Mouse (Mus musculus) CH12.LX (cell line): ENCODE data around the gene Ier2. TPM values are rescaled to one million over a fixed set of nuclear protein-coding genes. Genes with fewer than 3 reads are reported as not detected.

Source experiments
- DNase-seq: peaks from one replicate; pipeline ENCODE4 v3.0.0-alpha.2; 2013; ENCODE audit errors: extremely low read depth
- H3K27ac ChIP-seq: 2 replicates; pipeline ENCODE4 v1.5.1; 2012; ENCODE audit warnings: low read depth, mild to moderate bottlenecking, control low read depth, moderate library complexity; ENCODE audit not compliant: insufficient read depth
- H3K27me3 ChIP-seq: replicated peaks from 2 replicates; pipeline ENCODE3; 2012; ENCODE audit warnings: inconsistent platforms
- H3K36me3 ChIP-seq, 2 experiments: replicated peaks in 1 of 2; 2 replicates each; pipeline versions ENCODE3 to v1.6.1; 2012; ENCODE audit warnings: inconsistent platforms in 1 of 2, low read length in 1 of 2, mild to moderate bottlenecking in 1 of 2, mixed read lengths in 1 of 2, moderate library complexity in 1 of 2; ENCODE audit not compliant: control insufficient read depth in 1 of 2, insufficient read depth in 1 of 2
- H3K4me1 ChIP-seq, 2 experiments: 2 replicates each; pipeline ENCODE4 v1.6.1; 2012; ENCODE audit warnings: inconsistent platforms in 1 of 2, moderate library complexity in 1 of 2; ENCODE audit not compliant: insufficient read depth in 2 of 2, control insufficient read depth in 1 of 2
- H3K4me2 ChIP-seq: 2 replicates; pipeline ENCODE4 v1.6.1; 2012; ENCODE audit warnings: low read depth, mild to moderate bottlenecking, control low read depth; ENCODE audit not compliant: poor library complexity, insufficient read depth, severe bottlenecking
- H3K4me3 ChIP-seq, 3 experiments: fragments of 150-350 bp in 1 of 3; sonication (generic) in 1 of 3; replicated peaks in 1 of 3; 2 replicates each; pipeline versions ENCODE3 to v1.5.1; 2011 to 2012; ENCODE audit warnings: low read depth in 2 of 3, low read length in 2 of 3, mild to moderate bottlenecking in 2 of 3, moderate library complexity in 2 of 3, control low read depth in 1 of 3, improper control_type of control experiment in 1 of 3, inconsistent platforms in 1 of 3, mixed read lengths in 1 of 3; ENCODE audit not compliant: poor library complexity in 1 of 3
- H3K79me2 ChIP-seq: replicated peaks from 2 replicates; pipeline ENCODE4 v1.6.1; 2012; ENCODE audit warnings: mild to moderate bottlenecking, moderate library complexity; ENCODE audit not compliant: control insufficient read depth, poor library complexity, insufficient read depth, severe bottlenecking; ENCODE audit errors: extremely low read depth
- H3K9ac ChIP-seq: 2 replicates; pipeline ENCODE4 v1.6.1; 2012; ENCODE audit warnings: low read depth, mild to moderate bottlenecking, control low read depth, moderate library complexity; ENCODE audit not compliant: insufficient read depth
- H3K9me3 ChIP-seq: replicated peaks from 2 replicates; pipeline ENCODE3; 2012; ENCODE audit warnings: low read length, inconsistent platforms, mixed read lengths
- BHLHE40 ChIP-seq: IDR thresholded peaks from 2 replicates; pipeline ENCODE4 v1.6.1; 2011; ENCODE audit warnings: mild to moderate bottlenecking, low read depth, low read length, improper control_type of control experiment
- CHD1 ChIP-seq: IDR thresholded peaks from 2 replicates; pipeline ENCODE4 v1.6.1; 2012; ENCODE audit warnings: low read depth, low read length, improper control_type of control experiment, inconsistent platforms
- CHD2 ChIP-seq: IDR thresholded peaks from 2 replicates; pipeline ENCODE4 v1.6.1; 2011; ENCODE audit warnings: low read length, improper control_type of control experiment
- CTCF ChIP-seq, 2 experiments: IDR thresholded peaks in 1 of 2; conservative IDR thresholded peaks in 1 of 2; 2 replicates each; pipeline ENCODE4 v1.5.1; 2011 to 2012; ENCODE audit warnings: low read depth in 2 of 2, low read length in 2 of 2, improper control_type of control experiment in 1 of 2, inconsistent platforms in 1 of 2, mild to moderate bottlenecking in 1 of 2, moderate library complexity in 1 of 2
- E2F4 ChIP-seq: IDR thresholded peaks from 2 replicates; pipeline ENCODE4 v1.6.1; 2011; ENCODE audit warnings: low read depth, low read length, improper control_type of control experiment; ENCODE audit not compliant: insufficient replicate concordance
- ELF1 ChIP-seq: IDR thresholded peaks from 2 replicates; pipeline ENCODE4 v1.6.1; 2014; ENCODE audit warnings: low read depth, mild to moderate bottlenecking, inconsistent platforms, low read length, improper control_type of control experiment
- EP300 ChIP-seq: IDR thresholded peaks from 2 replicates; pipeline ENCODE4 v1.6.1; 2011; ENCODE audit warnings: low read length, improper control_type of control experiment
- ETS1 ChIP-seq: conservative IDR thresholded peaks from 2 replicates; pipeline ENCODE4 v1.6.1; 2012; ENCODE audit warnings: low read depth, mild to moderate bottlenecking, inconsistent platforms, low read length, improper control_type of control experiment, moderate library complexity
- GABPA ChIP-seq: IDR thresholded peaks from 2 replicates; pipeline ENCODE4 v1.6.1; 2012; ENCODE audit warnings: low read depth, low read length, improper control_type of control experiment, inconsistent platforms; ENCODE audit not compliant: insufficient replicate concordance
- HCFC1 ChIP-seq: IDR thresholded peaks from 2 replicates; pipeline ENCODE4 v1.6.1; 2012; ENCODE audit warnings: low read depth, mild to moderate bottlenecking, inconsistent platforms, low read length, improper control_type of control experiment
- IRF4 ChIP-seq: IDR thresholded peaks from 2 replicates; pipeline ENCODE4 v1.6.1; 2014; ENCODE audit warnings: low read depth, mild to moderate bottlenecking, inconsistent platforms, low read length, improper control_type of control experiment
- JUN ChIP-seq: IDR thresholded peaks from 2 replicates; pipeline ENCODE4 v1.6.1; 2011; ENCODE audit warnings: low read depth, mild to moderate bottlenecking, low read length, improper control_type of control experiment, moderate library complexity; ENCODE audit not compliant: insufficient read depth
- JUND ChIP-seq: conservative IDR thresholded peaks from 2 replicates; pipeline ENCODE4 v1.6.1; 2011; ENCODE audit warnings: low read depth, low read length, improper control_type of control experiment
- KAT2A ChIP-seq: IDR thresholded peaks from 2 replicates; pipeline ENCODE4 v1.6.1; 2012; ENCODE audit warnings: low read length, improper control_type of control experiment, inconsistent platforms; ENCODE audit not compliant: insufficient replicate concordance
- MAFK ChIP-seq: IDR thresholded peaks from 2 replicates; pipeline ENCODE4 v1.6.1; 2011; ENCODE audit warnings: low read length, improper control_type of control experiment; ENCODE audit not compliant: insufficient replicate concordance
- MAX ChIP-seq: IDR thresholded peaks from 2 replicates; pipeline ENCODE4 v1.6.1; 2011; ENCODE audit warnings: low read length, improper control_type of control experiment
- MAZ ChIP-seq: IDR thresholded peaks from 2 replicates; pipeline ENCODE4 v1.6.1; 2012; ENCODE audit warnings: low read depth, mild to moderate bottlenecking, inconsistent platforms, low read length, improper control_type of control experiment, moderate library complexity
- MEF2A ChIP-seq: IDR thresholded peaks from 2 replicates; pipeline ENCODE4 v1.6.1; 2014; ENCODE audit warnings: low read depth, mild to moderate bottlenecking, inconsistent platforms, low read length, improper control_type of control experiment, borderline replicate concordance
- MXI1 ChIP-seq: IDR thresholded peaks from 2 replicates; pipeline ENCODE4 v1.6.1; 2011; ENCODE audit warnings: mild to moderate bottlenecking, low read depth, low read length, improper control_type of control experiment
- MYC ChIP-seq: IDR thresholded peaks from 2 replicates; pipeline ENCODE4 v1.6.1; 2011; ENCODE audit warnings: low read depth, mild to moderate bottlenecking, improper control_type of control experiment, low read length
- NELFE ChIP-seq: IDR thresholded peaks from 2 replicates; pipeline ENCODE4 v1.6.1; 2011; ENCODE audit warnings: low read depth, low read length, improper control_type of control experiment
- NRF1 ChIP-seq: IDR thresholded peaks from 2 replicates; pipeline ENCODE4 v1.6.1; 2014; ENCODE audit warnings: low read depth, mild to moderate bottlenecking, inconsistent platforms, low read length, improper control_type of control experiment, moderate library complexity
- PAX5 ChIP-seq: IDR thresholded peaks from 2 replicates; pipeline ENCODE4 v1.6.1; 2012; ENCODE audit warnings: low read length, inconsistent platforms, mixed read lengths
- POLR2A ChIP-seq: IDR thresholded peaks from 2 replicates; pipeline ENCODE4 v1.6.1; 2011; ENCODE audit warnings: low read depth, mild to moderate bottlenecking, improper control_type of control experiment, low read length
- POLR2AphosphoS2 ChIP-seq: IDR thresholded peaks from 2 replicates; pipeline ENCODE4 v1.6.1; 2011; ENCODE audit warnings: low read depth, low read length, improper control_type of control experiment
- RAD21 ChIP-seq: IDR thresholded peaks from 2 replicates; pipeline ENCODE4 v1.6.1; 2011; ENCODE audit warnings: low read depth, mild to moderate bottlenecking, low read length, improper control_type of control experiment, moderate library complexity
- RCOR1 ChIP-seq: conservative IDR thresholded peaks from 2 replicates; pipeline ENCODE4 v1.6.1; 2012; ENCODE audit warnings: low read depth, mild to moderate bottlenecking, inconsistent platforms, low read length, improper control_type of control experiment
- SIN3A ChIP-seq: IDR thresholded peaks from 2 replicates; pipeline ENCODE4 v1.6.1; 2012; ENCODE audit warnings: low read length, improper control_type of control experiment, inconsistent platforms
- SMC3 ChIP-seq: IDR thresholded peaks from 2 replicates; pipeline ENCODE4 v1.6.1; 2011; ENCODE audit warnings: low read depth, low read length, improper control_type of control experiment
- TBP ChIP-seq: conservative IDR thresholded peaks from 2 replicates; pipeline ENCODE4 v1.6.1; 2011; ENCODE audit warnings: low read depth, low read length, improper control_type of control experiment
- TCF12 ChIP-seq: IDR thresholded peaks from 2 replicates; pipeline ENCODE4 v1.6.1; 2014; ENCODE audit warnings: low read depth, mild to moderate bottlenecking, inconsistent platforms, low read length, improper control_type of control experiment
- UBTF ChIP-seq: IDR thresholded peaks from 2 replicates; pipeline ENCODE4 v1.6.1; 2012; ENCODE audit warnings: low read depth, mild to moderate bottlenecking, inconsistent platforms, low read length, improper control_type of control experiment, moderate library complexity
- USF1 ChIP-seq: IDR thresholded peaks from 2 replicates; pipeline ENCODE4 v1.6.1; 2014; ENCODE audit warnings: low read depth, mild to moderate bottlenecking, inconsistent platforms, low read length, improper control_type of control experiment
- USF2 ChIP-seq: conservative IDR thresholded peaks from 2 replicates; pipeline ENCODE4 v1.6.1; 2011; ENCODE audit warnings: low read depth, low read length, improper control_type of control experiment
- ZC3H11A ChIP-seq: IDR thresholded peaks from 2 replicates; pipeline ENCODE4 v1.6.1; 2012; ENCODE audit warnings: low read depth, mild to moderate bottlenecking, inconsistent platforms, low read length, improper control_type of control experiment
- ZKSCAN1 ChIP-seq: IDR thresholded peaks from 2 replicates; pipeline ENCODE4 v1.6.1; 2012; ENCODE audit warnings: low read depth, inconsistent platforms, low read length, improper control_type of control experiment, borderline replicate concordance
- ZMIZ1 ChIP-seq: IDR thresholded peaks from 2 replicates; pipeline ENCODE4 v1.6.1; 2012; ENCODE audit warnings: low read depth, mild to moderate bottlenecking, inconsistent platforms, low read length, improper control_type of control experiment
- ZNF384 ChIP-seq: IDR thresholded peaks from 2 replicates; pipeline ENCODE4 v1.6.1; 2012; ENCODE audit warnings: low read depth, low read length, improper control_type of control experiment, inconsistent platforms
- dilution Hi-C: fragments of 300-500 bp; cut with MboI; formaldehyde crosslinking; loops from 2 replicates; pipeline ENCODE4 v1.14.3; 2020; ENCODE audit warnings: low sequenced_read_pairs; ENCODE audit not compliant: extremely low pct_unique_long_range_greater_than_20kb, extremely low pct_ligation_motif_present
- in situ Hi-C: fragments of 300-500 bp; cut with MboI; formaldehyde crosslinking; loops from 3 replicates; pipeline ENCODE4 v1.14.3; 2019; ENCODE audit warnings: low sequenced_read_pairs, low pct_ligation_motif_present, low pct_unique_long_range_greater_than_20kb, mixed read lengths
- polyA plus RNA-seq: library from polyadenylated mRNA; unstranded; fragments of >175 nt; gene quantifications from 2 replicates; pipeline ENCODE4 v1.2.1, GENCODE M21; 2012; ENCODE audit warnings: low read depth; ENCODE audit not compliant: insufficient read length
- total RNA-seq, 2 experiments: library from RNA; depleted of rRNA; stranded (reverse); fragments of 300-350 nt in 1 of 2; fragments of >200 nt in 1 of 2; gene quantifications; 2 replicates each; pipeline ENCODE4 v1.2.3; 2012 to 2014

Gene Ier2
- total and polyA plus RNA-seq, 3 experiments, result 26.3 to 35.4 (median 30.3) TPM

DNA sequence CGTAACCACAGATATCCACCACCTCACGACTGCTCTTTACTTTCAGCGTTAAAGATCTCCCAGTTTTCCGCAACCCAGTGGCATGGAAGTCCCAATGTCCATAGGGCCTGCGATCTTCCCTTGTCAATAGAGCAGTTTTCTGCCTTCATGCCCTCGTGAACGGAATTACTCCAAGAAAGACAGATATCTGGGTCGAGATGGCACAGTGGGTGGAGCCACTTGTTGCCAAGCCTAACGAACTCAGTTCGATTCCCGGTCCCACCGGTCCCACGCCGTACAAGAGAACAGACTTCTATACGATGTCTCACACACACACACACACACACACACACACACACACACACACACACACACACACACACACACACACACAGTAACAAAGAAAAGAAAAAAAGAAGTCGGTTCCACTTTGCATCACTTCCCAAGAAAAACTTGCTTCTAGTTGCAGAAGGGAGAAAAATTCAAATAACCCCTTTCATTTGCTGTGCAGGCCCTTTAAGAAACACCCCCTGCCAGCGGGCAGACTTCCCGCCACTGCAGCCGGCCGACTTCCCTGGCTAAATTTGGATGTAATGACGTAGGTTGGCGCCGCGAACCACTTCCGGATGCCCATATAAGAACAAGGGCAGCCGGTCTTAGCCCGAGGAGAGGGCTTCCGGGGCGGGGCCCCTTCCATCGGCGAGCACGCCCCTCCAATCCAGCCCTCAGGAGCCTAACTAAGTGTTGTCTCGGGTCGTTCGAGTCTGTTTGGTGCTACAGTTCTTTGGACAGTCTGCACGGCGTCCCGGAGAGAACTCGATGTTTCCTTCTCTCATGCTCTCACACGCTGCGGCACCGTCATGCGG lies 1.1 kb upstream of the Ier2 start:
- in situ Hi-C loops, result no loop called here
- Histone ChIP-seq H3K4me2 (peak overlapping the region; percentile 72), H3K9me3 (no peaks in the 10 kb centered on the region), H3K4me1 (peaks cover 3 to 41% of the 10 kb centered on the region in 2 experiments; a peak in 2 of 4 replicates), H3K27ac (peak overlapping the region; percentile 98), H3K79me2 (peaks cover 23% of the 10 kb centered on the region), H3K9ac (peak overlapping the region; percentile 75), H3K4me3 (peak overlapping the region; percentile 73 to 82 (median 80)), H3K36me3 (peaks cover 6 to 17% of the 10 kb centered on the region in 2 experiments), H3K27me3 (no peaks in the 10 kb centered on the region)
- dilution Hi-C loops, result no loop called here
- TF ChIP-seq ZC3H11A (no peak), KAT2A (peak; percentile 97), HCFC1 (peak; percentile 67), GABPA (no peak), ZKSCAN1 (no peak), UBTF (0 out of 2 replicates have a peak, but pooled peaks have one; percentile 40), POLR2A (peak; percentile 83), POLR2AphosphoS2 (no peak), MYC (peak; percentile 85; the same call in 1 of the 2 replicates), ELF1 (peak; percentile 85), SMC3 (no peak), USF2 (no peak), ZMIZ1 (peak; percentile 87), MEF2A (peak; percentile 100), EP300 (no peak; the same call in 1 of the 2 replicates), MAX (peak; percentile 37; the same call in 1 of the 2 replicates), NRF1 (0 out of 2 replicates have a peak, but pooled peaks have one; percentile 5), E2F4 (peak; percentile 98), RCOR1 (no peak), JUND (no peak), CTCF (conservative IDR thresholded peaks at IDR 0.05 in 1 of 2, IDR thresholded peaks at IDR 0.05 in 1 of 2; ENCODE audit: low read depth in 2 of 2, low read length in 2 of 2) (no peak), CHD1 (no peak; the same call in 1 of the 2 replicates), BHLHE40 (peak; percentile 79), SIN3A (no peak; the same call in 1 of the 2 replicates), IRF4 (peak; percentile 52; the same call in 1 of the 2 replicates), MAZ (no peak; the same call in 1 of the 2 replicates), CHD2 (peak; percentile 63), JUN (0 out of 2 replicates have a peak, but pooled peaks have one; percentile 13), TCF12 (peak; percentile 89), TBP (peak; percentile 87), NELFE (peak; percentile 76), PAX5 (no peak), RAD21 (no peak), ZNF384 (peak; percentile 88), USF1 (no peak), ETS1 (peak; percentile 96), MAFK (no peak), MXI1 (peak; percentile 84; the same call in 1 of the 2 replicates)
- DNase-seq, result peak; percentile 98
